Mouse (Mus musculus): ENCODE data around the gene Myh14. TPM values are rescaled to one million over a fixed set of nuclear protein-coding genes. Genes with fewer than 3 reads are reported as not detected.
A peak's percentile ranks its signal among the peaks of the same experiment; 100 is the strongest.

The Myh14 gene
- polyA plus RNA-seq, 1 experiment from 2014 or later: 28.4 TPM

GRCm38 (mm10) chr7:44695223-44695622 lies 24.6 kb upstream of the Myh14 start:
- Histone ChIP-seq H3K4me2 (replicated peaks; ENCODE audit: low read depth) (no peak overlapping the region), H3K4me3 (ENCODE audit: low read depth, low read length) (no peak overlapping the region), H3K9me3 (ENCODE audit: control insufficient read depth, low read length) (no peaks in the 10 kb centered on the region), H3K27ac (replicated peaks) (peak overlapping the region; percentile 82; the same call in 1 of the 2 replicates), H3K9ac (ENCODE audit: low read length) (no peak overlapping the region), H3K27me3 (ENCODE audit: control insufficient read depth, insufficient read depth, low read length) (no peaks in the 10 kb centered on the region), H3K4me1 (replicated peaks; ENCODE audit: control insufficient read depth, insufficient read depth) (no peaks in the 10 kb centered on the region), H3K36me3 (ENCODE audit: control insufficient read depth, insufficient read depth, low read length) (no peaks in the 10 kb centered on the region)
- DNase-seq (ENCODE audit: low spot score) (peak; percentile 80), ATAC-seq (ENCODE audit: low FRiP score, low TSS enrichment) (peak; percentile 91)
- 71% methylated on average over 4 of the region's 4 CpGs for WGBS
- TF ChIP-seq CTCF (IDR thresholded peaks at IDR 0.05; ENCODE audit: low read depth) (no peak), EP300 (optimal IDR thresholded peaks at IDR 0.05) (no peak)

- TF ChIP-seq CTCF (IDR thresholded peaks at IDR 0.05; ENCODE audit: low read depth) (no peak), EP300 (optimal IDR thresholded peaks at IDR 0.05) (no peak)
- no peaks in the 10 kb centered on the region for H3K36me3 ChIP-seq (ENCODE audit: control insufficient read depth, insufficient read depth, low read length)
- H3K27ac ChIP-seq (replicated peaks): peak overlapping the region; percentile 82
- no peak overlapping the region for H3K4me3 ChIP-seq (ENCODE audit: low read depth, low read length)
- no peaks in the 10 kb centered on the region for H3K4me1 ChIP-seq (replicated peaks; ENCODE audit: control insufficient read depth, insufficient read depth)
- WGBS: 39% methylated on average over 10 of the region's 10 CpGs
- no peak overlapping the region for H3K4me2 ChIP-seq (replicated peaks; ENCODE audit: low read depth)
- no peaks in the 10 kb centered on the region for H3K9me3 ChIP-seq (ENCODE audit: control insufficient read depth, low read length)
- DNase-seq (ENCODE audit: low spot score) (peak; percentile 66), ATAC-seq (ENCODE audit: low FRiP score, low TSS enrichment) (peak; percentile 28)
- H3K9ac ChIP-seq (ENCODE audit: low read length): no peak overlapping the region
- no peaks in the 10 kb centered on the region for H3K27me3 ChIP-seq (ENCODE audit: control insufficient read depth, insufficient read depth, low read length)
Observed at GRCm38 (mm10) chr7:44693427-44694175, 23.0 kb upstream of the Myh14 start.

GRCm38 (mm10) chr7:44689331-44689730 lies 18.7 kb upstream of the Myh14 start:
- Histone ChIP-seq H3K4me1 (replicated peaks; ENCODE audit: control insufficient read depth, insufficient read depth) (no peaks in the 10 kb centered on the region), H3K36me3 (ENCODE audit: control insufficient read depth, insufficient read depth, low read length) (no peaks in the 10 kb centered on the region), H3K27me3 (ENCODE audit: control insufficient read depth, insufficient read depth, low read length) (no peaks in the 10 kb centered on the region), H3K27ac (replicated peaks) (no peak overlapping the region), H3K4me2 (replicated peaks; ENCODE audit: low read depth) (no peak overlapping the region), H3K4me3 (ENCODE audit: low read depth, low read length) (no peak overlapping the region), H3K9ac (ENCODE audit: low read length) (no peak overlapping the region), H3K9me3 (ENCODE audit: control insufficient read depth, low read length) (no peaks in the 10 kb centered on the region)
- DNase-seq (ENCODE audit: low spot score) (no peak), ATAC-seq (ENCODE audit: low FRiP score, low TSS enrichment) (no peak)
- WGBS: 89% methylated on average over 7 of the region's 7 CpGs
- no peak for TF ChIP-seq EP300 (optimal IDR thresholded peaks at IDR 0.05)
- TF ChIP-seq CTCF (IDR thresholded peaks at IDR 0.05; ENCODE audit: low read depth): no peak

GRCm38 (mm10) chr7:44688890-44689289 lies 18.2 kb upstream of the Myh14 start:
- Histone ChIP-seq H3K4me2 (replicated peaks; ENCODE audit: low read depth) (no peak overlapping the region), H3K9ac (ENCODE audit: low read length) (no peak overlapping the region), H3K36me3 (ENCODE audit: control insufficient read depth, insufficient read depth, low read length) (no peaks in the 10 kb centered on the region), H3K9me3 (ENCODE audit: control insufficient read depth, low read length) (no peaks in the 10 kb centered on the region), H3K27ac (replicated peaks) (no peak overlapping the region), H3K4me1 (replicated peaks; ENCODE audit: control insufficient read depth, insufficient read depth) (no peaks in the 10 kb centered on the region), H3K27me3 (ENCODE audit: control insufficient read depth, insufficient read depth, low read length) (no peaks in the 10 kb centered on the region), H3K4me3 (ENCODE audit: low read depth, low read length) (no peak overlapping the region)
- 62% methylated on average over 3 of the region's 3 CpGs for WGBS
- ATAC-seq (ENCODE audit: low FRiP score, low TSS enrichment) (no peak), DNase-seq (ENCODE audit: low spot score) (no peak)
- TF ChIP-seq CTCF (IDR thresholded peaks at IDR 0.05; ENCODE audit: low read depth): peak; percentile 38; the same call in 1 of the 2 replicates
- no peak for TF ChIP-seq EP300 (optimal IDR thresholded peaks at IDR 0.05)

GRCm38 (mm10) chr7:44685531-44686402 lies 15.1 kb upstream of the Myh14 start:
- ATAC-seq (ENCODE audit: low FRiP score, low TSS enrichment) (no peak), DNase-seq (ENCODE audit: low spot score) (peak; percentile 62)
- Histone ChIP-seq H3K27me3 (ENCODE audit: control insufficient read depth, insufficient read depth, low read length) (no peaks in the 10 kb centered on the region), H3K4me2 (replicated peaks; ENCODE audit: low read depth) (no peak overlapping the region), H3K4me1 (replicated peaks; ENCODE audit: control insufficient read depth, insufficient read depth) (no peaks in the 10 kb centered on the region), H3K27ac (replicated peaks) (no peak overlapping the region), H3K4me3 (ENCODE audit: low read depth, low read length) (no peak overlapping the region), H3K9me3 (ENCODE audit: control insufficient read depth, low read length) (no peaks in the 10 kb centered on the region), H3K36me3 (ENCODE audit: control insufficient read depth, insufficient read depth, low read length) (no peaks in the 10 kb centered on the region), H3K9ac (ENCODE audit: low read length) (no peak overlapping the region)
- no peak for TF ChIP-seq EP300 (optimal IDR thresholded peaks at IDR 0.05)
- WGBS: 45% methylated on average over 17 of the region's 17 CpGs

- Histone ChIP-seq H3K4me2 (replicated peaks; ENCODE audit: low read depth) (no peak overlapping the region), H3K4me3 (ENCODE audit: low read depth, low read length) (no peak overlapping the region), H3K27me3 (ENCODE audit: control insufficient read depth, insufficient read depth, low read length) (no peaks in the 10 kb centered on the region), H3K9ac (ENCODE audit: low read length) (no peak overlapping the region), H3K27ac (replicated peaks) (peak overlapping the region; percentile 61), H3K36me3 (ENCODE audit: control insufficient read depth, insufficient read depth, low read length) (no peaks in the 10 kb centered on the region), H3K9me3 (ENCODE audit: control insufficient read depth, low read length) (no peaks in the 10 kb centered on the region), H3K4me1 (replicated peaks; ENCODE audit: control insufficient read depth, insufficient read depth) (no peaks in the 10 kb centered on the region)
- peak; percentile 84 for DNase-seq (ENCODE audit: low spot score)
- WGBS: 48% methylated on average over 8 of the region's 8 CpGs
- TF ChIP-seq CTCF (IDR thresholded peaks at IDR 0.05; ENCODE audit: low read depth) (0 out of 2 replicates have a peak, but pooled peaks have one; percentile 12), EP300 (optimal IDR thresholded peaks at IDR 0.05) (no peak)
- ATAC-seq (ENCODE audit: low FRiP score, low TSS enrichment): peak; percentile 95
Observed at GRCm38 (mm10) chr7:44683656-44684055, 13.0 kb upstream of the Myh14 start.
